Mouse (Mus musculus) lung, postnatal 0 days (tissue): ENCODE data around the gene Pgpep1l.

Source experiments
- CTCF ChIP-seq: IDR thresholded peaks from 2 replicates; pipeline ENCODE4 v1.5.1; 2016; ENCODE audit warnings: antibody characterized with exemption, mild to moderate bottlenecking
- EP300 ChIP-seq: IDR thresholded peaks from 2 replicates; pipeline ENCODE4 v1.6.1; 2016; ENCODE audit warnings: antibody characterized with exemption, mild to moderate bottlenecking, control low read depth

GRCm38 (mm10) chr7:68264028-68264453 is at the start of gene Pgpep1l:
- TF ChIP-seq CTCF (no peak), EP300 (no peak)
